Mouse (Mus musculus): Measurements from ENCODE around the gene Wfdc8. TPM values are rescaled to one million over a fixed set of nuclear protein-coding genes. Genes with fewer than 3 reads are reported as not detected.

Wfdc8 gene
- total and polyA plus RNA-seq, 3 experiments: not detected

DNA sequence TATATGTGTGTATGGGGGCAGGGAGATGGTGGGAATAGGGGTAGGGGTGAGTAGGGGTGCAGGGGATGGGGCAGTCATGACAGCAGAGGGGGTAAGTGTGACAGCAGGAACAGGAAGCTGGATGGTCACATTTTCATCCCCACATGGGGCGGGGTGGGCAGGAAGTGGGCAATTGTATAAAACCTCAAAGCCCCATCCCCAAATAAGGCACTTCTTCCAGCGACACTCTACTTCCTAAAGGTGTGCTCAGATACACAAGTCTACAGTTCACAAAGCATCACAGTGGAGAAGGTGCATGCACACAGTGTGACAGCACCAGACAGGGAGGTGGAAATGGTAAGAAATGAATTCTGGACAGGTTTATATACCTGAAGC, 62.5 kb downstream of the Wfdc8 start:
- peaks cover 5 to 8% of the 10 kb centered on the region in 2 experiments for H3K27me3 ChIP-seq (ENCODE audit: control insufficient read depth in 1 of 2, insufficient read depth in 2 of 2, low read length in 2 of 2)
- H3K9me3 ChIP-seq (replicated peaks; ENCODE audit: insufficient read depth, low read length): no peaks in the 10 kb centered on the region
- no peak for DNase-seq (ENCODE audit: low read depth, low spot score)
- H3K4me3 ChIP-seq (ENCODE audit: control insufficient read depth in 1 of 2, insufficient read depth in 1 of 2, low read depth in 2 of 2, low read length in 2 of 2): no peak overlapping the region
- H3K9ac ChIP-seq (ENCODE audit: control insufficient read depth, low read depth, low read length, poor library complexity, severe bottlenecking): no peak overlapping the region
- no peak overlapping the region for H3K27ac ChIP-seq (ENCODE audit: control insufficient read depth, low read depth, low read length)
- H3K79me2 ChIP-seq (ENCODE audit: control insufficient read depth, insufficient read depth, low read length, poor library complexity): no peaks in the 10 kb centered on the region
- no peak for TF ChIP-seq GABPA (IDR thresholded peaks at IDR 0.05; ENCODE audit: low read depth, low read length)
- TF ChIP-seq E2F4 (IDR thresholded peaks at IDR 0.05; ENCODE audit: borderline replicate concordance, low read depth, low read length): no peak
- no peak for TF ChIP-seq SIN3A (IDR thresholded peaks at IDR 0.05; ENCODE audit: low read length)
- no peak for TF ChIP-seq MXI1 (IDR thresholded peaks at IDR 0.05; ENCODE audit: low read depth, low read length)
- no peak for TF ChIP-seq MAX (IDR thresholded peaks at IDR 0.05; ENCODE audit: low read length)
- no peak for TF ChIP-seq ZC3H11A (IDR thresholded peaks at IDR 0.05; ENCODE audit: low read depth, low read length)
- no peak for TF ChIP-seq USF2 (IDR thresholded peaks at IDR 0.05; ENCODE audit: borderline replicate concordance in 1 of 2, insufficient read depth in 1 of 2, low read depth in 1 of 2, low read length in 2 of 2)
- TF ChIP-seq TBP (IDR thresholded peaks at IDR 0.05; ENCODE audit: low read depth, low read length): no peak
- H3K36me3 ChIP-seq (ENCODE audit: control insufficient read depth in 1 of 2, insufficient read depth in 2 of 2, low read length in 2 of 2): no peaks in the 10 kb centered on the region
- H3K4me1 ChIP-seq (ENCODE audit: control insufficient read depth in 1 of 2, insufficient read depth in 2 of 2, low read length in 2 of 2): no peaks in the 10 kb centered on the region

DNA sequence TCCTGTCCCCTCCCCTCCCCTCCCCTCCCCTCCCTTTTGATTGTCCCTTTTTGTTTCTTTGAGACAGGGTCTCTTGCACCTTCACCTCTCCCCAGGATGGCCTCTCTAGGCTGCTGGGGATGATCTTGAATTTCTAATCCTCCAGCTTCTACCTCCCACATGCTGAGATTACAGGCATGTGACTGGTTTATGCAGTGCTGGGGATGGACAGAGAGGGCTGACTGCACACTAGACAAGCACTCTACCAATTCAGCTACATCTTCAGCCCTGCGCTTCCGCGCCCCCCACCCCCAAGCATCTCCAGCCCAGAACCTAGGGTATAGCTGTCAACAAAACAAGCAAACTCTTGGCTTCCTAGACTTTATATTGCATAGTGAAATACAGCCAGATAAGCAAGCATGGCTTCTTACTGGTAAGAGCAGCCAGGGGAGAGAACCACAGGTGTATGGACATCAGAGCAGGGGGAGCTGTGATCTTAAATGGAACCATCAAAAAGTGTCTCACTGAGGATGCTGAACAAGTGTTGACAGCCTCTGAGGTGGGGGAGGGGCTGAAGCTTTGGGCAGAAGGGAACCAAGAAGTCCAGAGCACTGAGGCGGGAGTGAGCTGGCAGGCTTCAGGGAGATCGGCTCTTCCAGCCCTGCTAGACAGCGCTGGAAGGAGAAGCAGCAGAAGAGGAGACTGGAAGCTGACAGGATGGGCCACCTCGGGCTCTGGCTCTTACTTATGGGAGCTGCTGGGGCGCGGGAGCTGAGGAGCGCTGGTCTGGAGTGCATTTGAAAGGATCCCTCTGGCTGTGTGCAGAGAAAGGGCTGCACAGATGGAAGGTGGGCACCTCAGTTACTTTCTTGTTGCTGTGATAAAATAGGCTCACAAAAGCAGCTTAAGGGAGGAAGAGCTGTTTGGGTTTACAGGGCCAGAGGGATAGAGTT, 63.2 kb downstream of the Wfdc8 start:
- TF ChIP-seq NELFE (IDR thresholded peaks at IDR 0.05; ENCODE audit: low read depth, low read length): no peak
- no peak for TF ChIP-seq UBTF (IDR thresholded peaks at IDR 0.05; ENCODE audit: borderline replicate concordance, insufficient read depth, low read depth, low read length)
- no peak for TF ChIP-seq ZC3H11A (IDR thresholded peaks at IDR 0.05; ENCODE audit: low read depth, low read length)
- no peak for TF ChIP-seq MAFK (IDR thresholded peaks at IDR 0.05; ENCODE audit: borderline replicate concordance, low read depth, low read length)
- no peak for TF ChIP-seq GATA1 (IDR thresholded peaks at IDR 0.05; ENCODE audit: low read depth, low read length)
- TF ChIP-seq TAL1 (IDR thresholded peaks at IDR 0.05; ENCODE audit: low read length): no peak
- TF ChIP-seq KAT2A (conservative IDR thresholded peaks at IDR 0.05; ENCODE audit: low read depth, low read length): no peak
- TF ChIP-seq MAZ (IDR thresholded peaks at IDR 0.05; ENCODE audit: low read depth, low read length): no peak
- no peak for TF ChIP-seq EP300 (IDR thresholded peaks at IDR 0.05; ENCODE audit: low read depth in 1 of 2, low read length in 2 of 2)
- TF ChIP-seq MYB (IDR thresholded peaks at IDR 0.05; ENCODE audit: low read depth, low read length): no peak
- Histone ChIP-seq H3K4me3 (ENCODE audit: control insufficient read depth in 1 of 2, insufficient read depth in 1 of 2, low read depth in 2 of 2, low read length in 2 of 2) (no peak overlapping the region), H3K27me3 (ENCODE audit: control insufficient read depth in 1 of 2, insufficient read depth in 2 of 2, low read length in 2 of 2) (peaks cover 5 to 6% of the 10 kb centered on the region in 2 experiments), H3K36me3 (ENCODE audit: control insufficient read depth in 1 of 2, insufficient read depth in 2 of 2, low read length in 2 of 2) (no peaks in the 10 kb centered on the region), H3K4me1 (ENCODE audit: control insufficient read depth in 1 of 2, insufficient read depth in 2 of 2, low read length in 2 of 2) (no peaks in the 10 kb centered on the region), H3K9ac (ENCODE audit: control insufficient read depth, low read depth, low read length, poor library complexity, severe bottlenecking) (no peak overlapping the region), H3K79me2 (ENCODE audit: control insufficient read depth, insufficient read depth, low read length, poor library complexity) (no peaks in the 10 kb centered on the region), H3K27ac (ENCODE audit: control insufficient read depth, low read depth, low read length) (no peak overlapping the region), H3K9me3 (replicated peaks; ENCODE audit: insufficient read depth, low read length) (no peaks in the 10 kb centered on the region)
- DNase-seq (ENCODE audit: low read depth, low spot score): no peak

Measured in MEL (cell line).